Mouse (Mus musculus): ENCODE measurements around the gene Atp5j. TPM values are rescaled to one million over a fixed set of nuclear protein-coding genes. Genes with fewer than 3 reads are reported as not detected.

Gene Atp5j
- polyA plus RNA-seq, 1 experiment from 2014 or later, result 940 TPM

GRCm38 (mm10) chr16:84835823-84836743, 658 bp upstream of the Atp5j start:
- ATAC-seq (ENCODE audit: insufficient read depth, low FRiP score, low read depth), result 0 out of 2 replicates have a peak, but pooled peaks have one; percentile 11
- 5% methylated on average over 29 of the region's 29 CpGs for WGBS
- no peaks in the 10 kb centered on the region for H3K27me3 ChIP-seq (replicated peaks)
- no peaks in the 10 kb centered on the region for H3K9me3 ChIP-seq
- peaks cover 13% of the 10 kb centered on the region; the same call in 1 of the 2 replicates for H3K4me1 ChIP-seq
- peak overlapping the region; percentile 99 for H3K9ac ChIP-seq
- peaks cover 13% of the 10 kb centered on the region for H3K36me3 ChIP-seq
- peak overlapping the region; percentile 99 for H3K27ac ChIP-seq
- H3K4me2 ChIP-seq, result peak overlapping the region; percentile 75
- peak overlapping the region; percentile 98 for H3K4me3 ChIP-seq (replicated peaks)

GRCm38 (mm10) chr16:84834745-84835440, 532 bp downstream of the Atp5j start, which contains the start of gene Gabpa:
Gene Gabpa (plus strand): TSS chr16:84834925.
- peak; percentile 95 for ATAC-seq (ENCODE audit: insufficient read depth, low FRiP score, low read depth)
- peak within 1 kb of the TSS; percentile 99 for H3K27ac ChIP-seq
- H3K36me3 ChIP-seq, result peaks cover 19% of the 10 kb centered on the region
- peak within 1 kb of the TSS; percentile 75 for H3K4me2 ChIP-seq
- peak within 1 kb of the TSS; percentile 99 for H3K9ac ChIP-seq
- no peaks in the 10 kb centered on the region for H3K9me3 ChIP-seq
- under 1% methylated on average over 51 of the region's 52 CpGs for WGBS
- H3K4me1 ChIP-seq, result peaks cover 13% of the 10 kb centered on the region; the same call in 1 of the 2 replicates
- peak within 1 kb of the TSS; percentile 98 for H3K4me3 ChIP-seq (replicated peaks)
- H3K27me3 ChIP-seq (replicated peaks), result no peaks in the 10 kb centered on the region

GRCm38 (mm10) chr16:84834344-84834743, 1.1 kb downstream of the Atp5j start:
- ATAC-seq (ENCODE audit: insufficient read depth, low FRiP score, low read depth), result no peak
- H3K36me3 ChIP-seq, result peaks cover 22% of the 10 kb centered on the region
- no peaks in the 10 kb centered on the region for H3K27me3 ChIP-seq (replicated peaks)
- 1% methylated on average over 22 of the region's 22 CpGs for WGBS
- H3K4me3 ChIP-seq (replicated peaks), result peak overlapping the region; percentile 98
- H3K27ac ChIP-seq, result peak overlapping the region; percentile 99
- peak overlapping the region; percentile 75 for H3K4me2 ChIP-seq
- H3K4me1 ChIP-seq, result peaks cover 13% of the 10 kb centered on the region; the same call in 1 of the 2 replicates
- H3K9me3 ChIP-seq, result no peaks in the 10 kb centered on the region
- peak overlapping the region; percentile 99 for H3K9ac ChIP-seq

- WGBS, result 93% methylated on average over 5 of the region's 5 CpGs
Observed at GRCm38 (mm10) chr16:84832736-84833135, 2.7 kb downstream of the Atp5j start.

GRCm38 (mm10) chr16:84831696-84832095, 3.7 kb downstream of the Atp5j start:
- no peak overlapping the region for H3K27ac ChIP-seq
- no peaks in the 10 kb centered on the region for H3K9me3 ChIP-seq
- no peak overlapping the region for H3K4me2 ChIP-seq
- H3K4me3 ChIP-seq (replicated peaks), result no peak overlapping the region
- no peak for ATAC-seq (ENCODE audit: insufficient read depth, low FRiP score, low read depth)
- H3K9ac ChIP-seq, result no peak overlapping the region
- peaks cover 29% of the 10 kb centered on the region for H3K36me3 ChIP-seq
- 81% methylated on average over 5 of the region's 5 CpGs for WGBS
- H3K27me3 ChIP-seq (replicated peaks), result no peaks in the 10 kb centered on the region
- H3K4me1 ChIP-seq, result peaks cover 10% of the 10 kb centered on the region; the same call in 1 of the 2 replicates

More at GRCm38 (mm10) chr16:84832736-84833135, 2.7 kb downstream of the Atp5j start:
- Histone ChIP-seq H3K27me3 (replicated peaks) (no peaks in the 10 kb centered on the region), H3K4me2 (no peak overlapping the region), H3K9ac (no peak overlapping the region), H3K27ac (no peak overlapping the region), H3K9me3 (no peaks in the 10 kb centered on the region), H3K36me3 (peaks cover 22% of the 10 kb centered on the region), H3K4me1 (peaks cover 13% of the 10 kb centered on the region; the same call in 1 of the 2 replicates), H3K4me3 (replicated peaks) (no peak overlapping the region)
- no peak for ATAC-seq (ENCODE audit: insufficient read depth, low FRiP score, low read depth)

- no peaks in the 10 kb centered on the region for H3K4me1 ChIP-seq
- 59% methylated on average over 6 of the region's 6 CpGs for WGBS
- no peak overlapping the region for H3K4me2 ChIP-seq
- ATAC-seq (ENCODE audit: insufficient read depth, low FRiP score, low read depth), result peak; percentile 92
- peak overlapping the region; percentile 59 for H3K27ac ChIP-seq
- no peak overlapping the region for H3K9ac ChIP-seq
- H3K9me3 ChIP-seq, result no peaks in the 10 kb centered on the region
- peaks cover 26% of the 10 kb centered on the region for H3K36me3 ChIP-seq
- no peak overlapping the region for H3K4me3 ChIP-seq (replicated peaks)
- no peaks in the 10 kb centered on the region for H3K27me3 ChIP-seq (replicated peaks)
Observed at GRCm38 (mm10) chr16:84825009-84825408, 10.4 kb downstream of the Atp5j start.

- no peaks in the 10 kb centered on the region for H3K9me3 ChIP-seq
- no peak for ATAC-seq (ENCODE audit: insufficient read depth, low FRiP score, low read depth)
- 33% methylated on average over 7 of the region's 7 CpGs for WGBS
- H3K4me2 ChIP-seq, result no peak overlapping the region
- no peak overlapping the region for H3K9ac ChIP-seq
- H3K4me3 ChIP-seq (replicated peaks), result no peak overlapping the region
- no peaks in the 10 kb centered on the region for H3K27me3 ChIP-seq (replicated peaks)
- no peaks in the 10 kb centered on the region for H3K36me3 ChIP-seq
- no peaks in the 10 kb centered on the region for H3K4me1 ChIP-seq
- H3K27ac ChIP-seq, result no peak overlapping the region
Observed at GRCm38 (mm10) chr16:84817423-84817822, 18.0 kb downstream of the Atp5j start.

- H3K9ac ChIP-seq, result no peak overlapping the region
- H3K4me2 ChIP-seq, result no peak overlapping the region
- no peaks in the 10 kb centered on the region for H3K4me1 ChIP-seq
- H3K4me3 ChIP-seq (replicated peaks), result no peak overlapping the region
- H3K27ac ChIP-seq, result no peak overlapping the region
- H3K36me3 ChIP-seq, result no peaks in the 10 kb centered on the region
- WGBS, result 69% methylated on average over 8 of the region's 8 CpGs
- ATAC-seq (ENCODE audit: insufficient read depth, low FRiP score, low read depth), result no peak
- no peaks in the 10 kb centered on the region for H3K9me3 ChIP-seq
- H3K27me3 ChIP-seq (replicated peaks), result no peaks in the 10 kb centered on the region
Observed at GRCm38 (mm10) chr16:84814511-84814910, 20.9 kb downstream of the Atp5j start.

GRCm38 (mm10) chr16:84813852-84814251, 21.6 kb downstream of the Atp5j start:
- H3K4me3 ChIP-seq (replicated peaks), result no peak overlapping the region
- H3K27ac ChIP-seq, result no peak overlapping the region
- H3K36me3 ChIP-seq, result no peaks in the 10 kb centered on the region
- ATAC-seq (ENCODE audit: insufficient read depth, low FRiP score, low read depth), result no peak
- no peaks in the 10 kb centered on the region for H3K4me1 ChIP-seq
- no peaks in the 10 kb centered on the region for H3K9me3 ChIP-seq
- no peaks in the 10 kb centered on the region for H3K27me3 ChIP-seq (replicated peaks)
- no peak overlapping the region for H3K9ac ChIP-seq
- WGBS, result 75% methylated on average over 8 of the region's 8 CpGs
- no peak overlapping the region for H3K4me2 ChIP-seq

- Histone ChIP-seq H3K4me3 (replicated peaks) (no peak overlapping the region), H3K36me3 (no peaks in the 10 kb centered on the region), H3K4me1 (no peaks in the 10 kb centered on the region), H3K4me2 (no peak overlapping the region), H3K9me3 (no peaks in the 10 kb centered on the region), H3K27ac (no peak overlapping the region), H3K9ac (no peak overlapping the region), H3K27me3 (replicated peaks) (no peaks in the 10 kb centered on the region)
- ATAC-seq (ENCODE audit: insufficient read depth, low FRiP score, low read depth), result no peak
- 65% methylated on average over 1 of the region's 1 CpGs for WGBS
Observed at GRCm38 (mm10) chr16:84810254-84810653, 25.2 kb downstream of the Atp5j start.

- Histone ChIP-seq H3K36me3 (no peaks in the 10 kb centered on the region), H3K4me1 (no peaks in the 10 kb centered on the region), H3K9me3 (no peaks in the 10 kb centered on the region), H3K4me3 (replicated peaks) (no peak overlapping the region), H3K4me2 (no peak overlapping the region), H3K27ac (no peak overlapping the region), H3K9ac (no peak overlapping the region), H3K27me3 (replicated peaks) (no peaks in the 10 kb centered on the region)
- no peak for ATAC-seq (ENCODE audit: insufficient read depth, low FRiP score, low read depth)
- 87% methylated on average over 7 of the region's 7 CpGs for WGBS
Observed at GRCm38 (mm10) chr16:84807874-84808273, 27.6 kb downstream of the Atp5j start.

GRCm38 (mm10) chr16:84806175-84806574, 29.2 kb downstream of the Atp5j start:
- Histone ChIP-seq H3K9ac (no peak overlapping the region), H3K27me3 (replicated peaks) (no peaks in the 10 kb centered on the region), H3K9me3 (no peaks in the 10 kb centered on the region), H3K4me2 (no peak overlapping the region), H3K36me3 (no peaks in the 10 kb centered on the region), H3K4me3 (replicated peaks) (no peak overlapping the region), H3K4me1 (no peaks in the 10 kb centered on the region), H3K27ac (no peak overlapping the region)
- 89% methylated on average over 3 of the region's 3 CpGs for WGBS
- ATAC-seq (ENCODE audit: insufficient read depth, low FRiP score, low read depth), result no peak

Measured in stomach, embryonic 15.5 days (tissue).